Mouse (Mus musculus): Measurements from ENCODE around the gene Vmn1r94.
"Not testable (repeated sequence)": the region's sequence is repeated elsewhere in the genome, so short reads cannot be mapped to it uniquely, and the experiment has no call there.

Gene Vmn1r94

GRCm38 (mm10) chr7:20168277-20168676, at the start of gene Vmn1r94:
Vmn1r94 (minus strand) TSS chr7:20168377.
- in situ Hi-C loops (cut with MboI; ENCODE audit: low pct_unique_long_range_greater_than_20kb in 1 of 2, low sequenced_read_pairs in 2 of 2, unreplicated experiment in 1 of 2) = not testable (repeated sequence)

GRCm38 (mm10) chr7:20205507-20205906, 37.3 kb upstream of the Vmn1r94 start, which contains the start of gene Gm6164:
Gm6164 (minus strand) TSS chr7:20205607.
- in situ Hi-C loops (cut with MboI; ENCODE audit: low pct_unique_long_range_greater_than_20kb in 1 of 2, low sequenced_read_pairs in 2 of 2, unreplicated experiment in 1 of 2) = not testable (repeated sequence)

GRCm38 (mm10) chr7:20193410-20193809, 25.2 kb upstream of the Vmn1r94 start, which contains the start of gene Vmn1r95:
Vmn1r95 (plus strand) TSS chr7:20193710.
- in situ Hi-C loops (cut with MboI; ENCODE audit: low pct_unique_long_range_greater_than_20kb in 1 of 2, low sequenced_read_pairs in 2 of 2, unreplicated experiment in 1 of 2) = not testable (repeated sequence)

- in situ Hi-C loops (cut with MboI; ENCODE audit: low pct_unique_long_range_greater_than_20kb in 1 of 2, low sequenced_read_pairs in 2 of 2, unreplicated experiment in 1 of 2) = not testable (repeated sequence)
Observed at GRCm38 (mm10) chr7:20138988-20139387, 29.2 kb downstream of the Vmn1r94 start, which contains the start of gene Vmn1r93. Vmn1r93 (minus strand) TSS chr7:20139088.

GRCm38 (mm10) chr7:20122479-20122878, 45.7 kb downstream of the Vmn1r94 start, which contains the start of gene Gm16442:
Gm16442 (minus strand) TSS chr7:20122579.
- in situ Hi-C loops (cut with MboI; ENCODE audit: low pct_unique_long_range_greater_than_20kb in 1 of 2, low sequenced_read_pairs in 2 of 2, unreplicated experiment in 1 of 2) = not testable (repeated sequence)

Measured in mouse embryonic stem cell (cell line).